Mouse (Mus musculus) gastrocnemius, postnatal 36 days (tissue): Measurements from ENCODE around the gene Trrap. TPM values are rescaled to one million over a fixed set of nuclear protein-coding genes. Genes with fewer than 3 reads are reported as not detected.

Source experiments
- microRNA-seq, 2 experiments: library from miRNA; unstranded; fragments of <30 nt; microRNA quantifications; one replicate each; pipeline ENCODE4 v1.2.0; 2021
- total RNA-seq, 2 experiments: library from RNA; stranded (reverse); gene quantifications; 2 replicates each; pipeline ENCODE4 v1.2.3; 2021

The Trrap gene
- total RNA-seq, 2 experiments from 2014 or later = 24.4 to 27.2 TPM

Small RNA genes lying within 50 kb of the gene (microRNA-seq; reads per million reads assigned to microRNA genes)
- 0 reads per million in 2 experiments for gene Mir7039

Other genes with a start within 250 kb of the Trrap start
- gene Nptx2, start 221.8 kb upstream of the Trrap start, total RNA-seq = not detected
- gene Tmem130, start 5.9 kb upstream of the Trrap start, total RNA-seq = not detected
- gene Smurf1, start 198.1 kb downstream of the Trrap start, total RNA-seq = 10 to 100 TPM in 1 of 2 experiments, 1 to 10 TPM in 1; 9.4 to 11.0 TPM